Mouse (Mus musculus) spleen, postnatal 10 days (tissue): ENCODE measurements around the gene Tnfrsf12a.

ENCODE experiments used
- DNase-seq, 2 experiments: peaks; one replicate each; pipeline ENCODE4 v3.0.0; 2021 to 2022; ENCODE audit warnings: low spot score in 2 of 2

Gene Tnfrsf12a

DNA sequence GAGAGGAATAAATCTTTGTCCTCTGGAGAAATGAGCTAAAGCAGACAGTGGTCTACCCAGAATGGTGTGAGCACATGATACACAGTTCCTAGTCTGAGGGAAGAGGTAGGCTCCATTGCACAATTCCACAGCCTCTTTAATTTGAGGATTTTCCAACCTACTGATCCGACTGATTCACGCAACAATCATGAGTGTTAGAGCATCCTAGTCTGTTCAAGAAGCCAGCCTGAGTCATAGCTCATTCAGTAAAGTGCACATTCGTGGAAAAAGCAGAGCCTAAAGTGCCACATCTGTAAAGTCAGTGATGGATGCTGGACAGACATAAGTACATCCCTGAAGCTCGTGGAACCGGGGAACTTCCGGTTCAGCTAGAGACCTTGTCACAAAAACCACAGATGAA is 25.9 kb downstream of the Tnfrsf12a start:
- DNase-seq = no peak

DNA sequence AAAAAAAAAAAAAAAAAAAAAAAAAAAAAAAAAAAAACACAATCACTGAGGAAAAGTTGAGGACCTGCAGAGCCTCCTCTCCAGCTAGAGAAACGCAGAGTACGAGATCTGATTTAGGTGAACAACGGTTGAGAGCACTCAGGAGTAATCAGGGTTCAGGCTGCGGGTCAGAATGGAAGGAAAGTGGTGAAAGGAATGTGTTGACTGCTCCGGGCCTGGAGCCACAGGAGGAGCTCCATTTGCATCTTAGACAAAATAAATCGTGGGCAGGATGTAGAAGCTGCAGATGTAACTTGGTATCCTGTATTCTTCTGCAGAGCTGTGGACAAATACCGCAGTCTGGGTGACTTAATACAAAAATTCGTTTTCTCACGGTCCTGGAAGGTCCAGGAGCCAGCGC is 31.4 kb downstream of the Tnfrsf12a start:
- no peak for DNase-seq

DNA sequence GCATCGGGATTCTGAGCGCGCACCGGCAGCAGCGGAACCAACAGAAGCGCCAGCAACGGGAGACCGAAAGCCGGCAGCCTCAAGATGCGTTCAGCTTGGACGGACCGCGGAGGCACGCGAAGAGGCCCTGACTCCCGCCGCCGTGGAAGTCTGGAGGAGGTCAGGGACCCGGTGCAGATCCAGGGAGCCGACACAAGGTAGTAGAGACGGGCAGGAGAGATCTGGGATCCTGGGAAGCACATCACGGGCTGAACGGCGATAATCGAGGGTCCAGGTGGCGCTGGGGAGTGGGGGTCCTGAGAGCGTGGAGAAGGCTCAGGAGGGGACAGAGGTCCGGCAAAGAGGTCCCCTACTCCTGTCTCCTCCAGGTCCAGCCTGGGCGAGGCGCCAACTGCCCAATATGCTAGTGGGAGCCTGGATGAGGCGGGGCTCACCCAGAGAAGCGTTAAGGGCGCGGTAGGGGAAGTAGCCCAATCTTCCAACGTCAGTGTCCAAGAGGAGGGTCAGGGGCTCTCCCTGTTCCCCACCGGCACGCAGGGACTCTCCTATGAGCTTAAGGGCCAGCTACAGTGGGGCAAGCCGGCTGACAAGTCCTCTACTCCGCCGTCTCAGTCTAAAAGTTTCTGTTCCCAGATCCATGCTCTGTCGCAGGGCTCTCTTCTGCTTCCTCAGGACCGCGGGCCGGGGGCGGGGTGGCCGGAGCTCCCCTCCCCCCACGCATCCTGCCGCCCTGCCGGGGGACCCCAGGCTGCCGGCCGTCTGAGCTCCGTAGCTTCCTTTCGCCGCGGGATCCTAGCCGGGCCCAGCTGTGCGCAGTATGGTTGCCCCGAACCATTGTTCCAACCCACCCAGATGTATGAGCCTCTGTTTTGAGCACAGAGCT is 32.4 kb downstream of the Tnfrsf12a start, which contains the start of gene Mmp25:
Gene Mmp25 (minus strand): TSS at position 665 of the 883 bp plus-strand sequence.
- no peak for DNase-seq

DNA sequence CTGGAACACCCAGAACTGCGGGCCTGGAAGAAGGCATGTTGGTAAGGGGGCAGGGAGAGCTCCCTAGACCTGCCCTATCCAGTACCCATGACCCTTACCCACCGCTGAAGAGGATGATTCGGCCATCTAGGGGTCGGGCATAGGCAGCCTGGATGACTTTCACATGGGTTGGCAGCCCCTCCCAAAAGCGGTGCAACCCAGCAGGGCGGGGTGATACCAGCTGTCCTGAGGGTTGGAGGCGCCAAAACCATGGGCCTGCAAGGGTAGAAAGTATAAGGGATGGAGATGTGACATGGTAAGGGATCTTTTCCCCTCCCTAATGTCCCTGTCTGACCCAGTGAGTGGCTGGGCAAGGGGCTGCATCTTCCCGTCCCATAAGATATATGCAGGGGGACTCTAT is 46.0 kb downstream of the Tnfrsf12a start:
- DNase-seq = no peak

DNA sequence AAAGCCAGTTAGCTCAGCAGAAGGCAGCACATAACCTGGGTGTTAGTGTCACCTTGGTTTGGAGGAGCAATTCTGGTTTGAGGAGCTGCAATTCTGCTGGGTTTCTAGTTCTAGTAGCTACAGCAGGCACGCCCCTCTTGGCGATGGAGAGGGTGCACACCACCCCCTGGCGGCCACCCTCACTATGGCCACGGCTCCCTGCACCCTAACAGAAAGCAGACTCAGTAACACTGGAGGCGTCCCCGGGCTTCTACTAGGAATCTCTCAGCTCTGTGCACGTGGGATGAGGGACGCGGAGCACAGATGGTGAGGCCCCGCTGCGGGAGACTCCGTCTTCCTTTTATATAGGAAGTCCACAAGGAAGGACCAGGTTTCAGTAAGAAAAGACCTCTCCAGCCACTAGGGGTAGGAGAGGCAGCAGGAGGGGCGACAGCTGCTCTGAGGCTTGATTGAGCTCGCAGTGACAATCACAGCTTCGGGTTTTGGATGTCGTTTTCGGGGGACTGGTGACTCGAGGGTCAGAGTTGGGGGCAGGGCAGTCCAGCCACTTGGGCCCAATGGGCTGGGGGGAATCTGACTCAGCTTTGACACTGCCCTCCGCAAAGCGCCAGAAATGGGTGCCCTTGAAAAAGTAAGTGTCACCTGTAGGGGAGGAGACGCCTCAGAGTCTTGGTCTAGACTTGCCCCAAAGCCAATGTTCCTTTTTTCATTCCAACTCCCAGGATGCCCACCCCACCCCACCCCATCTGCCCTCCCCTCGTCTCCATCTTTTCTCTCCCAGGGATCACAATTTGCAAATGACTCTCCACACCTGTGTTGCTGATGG is 46.9 kb downstream of the Tnfrsf12a start:
- peak; percentile 64 to 84 for DNase-seq

DNA sequence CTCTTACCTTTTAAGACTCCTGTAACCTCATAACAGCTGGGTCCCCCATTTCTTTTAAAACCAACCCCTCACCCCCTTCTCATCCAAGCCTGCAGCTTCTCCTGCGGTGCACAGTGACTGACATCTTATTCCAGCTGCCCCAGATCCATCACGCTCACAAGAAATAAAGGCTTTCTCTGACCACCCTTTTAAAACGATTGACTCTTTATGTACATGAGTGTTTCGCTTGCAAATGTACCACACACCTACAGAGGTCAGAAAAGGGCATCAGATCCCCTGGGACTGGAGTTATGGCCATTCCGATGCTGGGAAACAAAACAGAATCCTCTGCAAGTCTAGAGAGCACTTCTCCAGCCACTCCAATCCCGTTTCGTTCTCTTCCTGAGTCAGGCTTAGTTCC is 49.5 kb downstream of the Tnfrsf12a start:
- DNase-seq = no peak
